Mouse (Mus musculus) embryonic facial prominence, embryonic 12.5 days (tissue): ENCODE measurements at regions not wholly inside any gene's neighbourhood (a gene's known extent, or its start where the extent isn't known, plus 50 kb on each side); places are given as distances from the start of the nearest gene placed in this dataset.

Experiments
- ATAC-seq: fragments of 200-750 bp; cut with Nextera tagmentation; 2 replicates; pipeline ENCODE4 v1.8.0; 2017; ENCODE audit not compliant: insufficient number of reproducible peaks, insufficient read depth, low FRiP score, low TSS enrichment
- H3K27ac ChIP-seq: fragments of 300-500 bp; sonication (generic); 2 replicates; pipeline ENCODE4 v1.5.1; 2016; ENCODE audit warnings: mild to moderate bottlenecking
- H3K27me3 ChIP-seq: fragments of 300-500 bp; sonication (generic); 2 replicates; pipeline ENCODE4 v1.6.1; 2016; ENCODE audit warnings: mild to moderate bottlenecking, moderate library complexity
- H3K36me3 ChIP-seq: fragments of 300-500 bp; sonication (generic); 2 replicates; pipeline ENCODE4 v1.6.1; 2016; ENCODE audit warnings: mild to moderate bottlenecking
- H3K4me1 ChIP-seq: fragments of 300-500 bp; sonication (generic); 2 replicates; pipeline ENCODE4 v1.6.1; 2016
- H3K4me2 ChIP-seq: fragments of 300-500 bp; sonication (generic); replicated peaks from 2 replicates; pipeline ENCODE4 v1.6.1; 2016; ENCODE audit warnings: mild to moderate bottlenecking, moderate library complexity
- H3K4me3 ChIP-seq: fragments of 300-500 bp; sonication (generic); 2 replicates; pipeline ENCODE4 v1.5.1; 2016; ENCODE audit warnings: mild to moderate bottlenecking
- H3K9ac ChIP-seq: fragments of 300-500 bp; sonication (generic); 2 replicates; pipeline ENCODE4 v1.6.1; 2016; ENCODE audit warnings: mild to moderate bottlenecking, moderate library complexity
- H3K9me3 ChIP-seq: fragments of 300-500 bp; sonication (generic); 2 replicates; pipeline ENCODE4 v1.6.1; 2016; ENCODE audit warnings: mild to moderate bottlenecking, moderate library complexity
- WGBS: fragments of 180-500 bp; shearing (Covaris S2); methylation state at CpG from one replicate; pipeline ENCODE4 v1.1.7; 2016; 5-methylcytosine and 5-hydroxymethylcytosine counted together

DNA sequence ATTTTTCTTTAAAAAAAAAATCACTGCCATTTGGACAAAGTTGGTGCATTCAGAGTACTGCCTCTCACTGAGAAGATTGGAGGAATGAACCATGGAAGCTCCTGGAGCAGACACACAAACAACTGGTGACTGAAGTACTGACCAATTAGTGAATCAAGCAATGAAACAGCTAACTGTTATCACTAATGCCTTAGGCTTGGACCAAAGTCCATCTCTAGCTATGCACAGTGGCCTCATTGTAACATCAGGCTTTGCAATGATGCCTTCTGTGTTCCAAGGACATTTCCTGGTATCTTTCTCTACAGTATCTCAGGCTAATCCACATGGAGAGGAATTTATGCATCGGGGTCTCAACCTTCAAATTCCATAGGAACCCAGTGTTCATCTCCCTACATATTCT is 123.2 kb upstream of the Nsun2 start:
- 0 out of 2 replicates have a peak, but pooled peaks cover 4% of the 10 kb centered on the region for H3K9me3 ChIP-seq
- WGBS = 88% methylated on average over 1 of the region's 1 CpGs

DNA sequence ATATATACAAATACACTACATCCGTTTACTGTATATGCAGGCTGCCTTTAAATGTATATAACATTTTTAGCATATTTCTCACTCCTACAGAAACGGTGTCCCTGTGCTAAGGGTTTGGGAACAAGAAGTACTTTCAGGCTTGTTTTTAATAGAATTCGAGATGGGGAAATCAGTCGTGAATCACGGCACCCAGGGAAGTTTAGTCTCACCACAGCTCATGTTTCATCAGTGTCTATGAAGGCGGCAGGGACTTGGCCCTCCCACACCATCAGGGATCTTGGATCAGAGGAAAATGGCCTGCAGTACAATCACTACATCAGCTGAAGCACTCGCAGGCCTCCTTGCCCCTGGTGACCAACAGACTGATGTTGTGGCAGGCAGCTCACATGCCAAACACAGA is 118.7 kb upstream of the Nsun2 start:
- no peak for ATAC-seq

More for the DNA sequence above, 123.2 kb upstream of the Nsun2 start:
- Histone ChIP-seq H3K4me3 (no peak overlapping the region), H3K4me2 (no peak overlapping the region), H3K4me1 (no peaks in the 10 kb centered on the region), H3K27ac (no peak overlapping the region), H3K27me3 (no peaks in the 10 kb centered on the region), H3K9ac (no peak overlapping the region), H3K36me3 (no peaks in the 10 kb centered on the region)
- no peak for ATAC-seq

DNA sequence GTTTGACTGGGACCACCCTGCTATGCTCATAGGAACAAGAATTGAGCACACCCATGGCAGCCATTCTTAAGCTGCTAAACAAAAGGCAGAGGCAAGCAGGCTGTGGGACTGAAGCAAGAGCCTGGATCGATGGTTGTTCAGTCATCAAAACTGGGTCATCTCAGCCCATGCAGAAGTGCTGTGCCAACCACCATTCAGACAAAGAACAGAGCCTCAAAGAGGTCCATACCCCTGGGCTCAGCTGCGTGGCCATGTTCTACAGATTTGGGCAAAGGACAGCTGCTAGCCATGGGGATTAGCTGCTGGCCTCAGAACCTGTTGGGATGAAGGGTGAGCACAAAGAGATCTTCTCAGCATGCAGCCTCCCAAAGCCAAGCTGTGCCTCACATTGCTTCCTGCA is 116.8 kb upstream of the Nsun2 start:
- H3K27me3 ChIP-seq = no peaks in the 10 kb centered on the region
- H3K4me2 ChIP-seq = no peak overlapping the region
- ATAC-seq = no peak
- no peaks in the 10 kb centered on the region for H3K36me3 ChIP-seq
- no peak overlapping the region for H3K4me3 ChIP-seq
- WGBS = 70% methylated on average over 2 of the region's 2 CpGs
- no peak overlapping the region for H3K27ac ChIP-seq
- H3K4me1 ChIP-seq = no peaks in the 10 kb centered on the region
- H3K9ac ChIP-seq = no peak overlapping the region
- H3K9me3 ChIP-seq = 0 out of 2 replicates have a peak, but pooled peaks cover 5% of the 10 kb centered on the region

More for the DNA sequence above, 118.7 kb upstream of the Nsun2 start:
- Histone ChIP-seq H3K4me3 (no peak overlapping the region), H3K4me2 (no peak overlapping the region), H3K9me3 (0 out of 2 replicates have a peak, but pooled peaks cover 2% of the 10 kb centered on the region), H3K36me3 (no peaks in the 10 kb centered on the region), H3K4me1 (no peaks in the 10 kb centered on the region), H3K9ac (no peak overlapping the region), H3K27me3 (no peaks in the 10 kb centered on the region), H3K27ac (no peak overlapping the region)
- 70% methylated on average over 7 of the region's 7 CpGs for WGBS

GRCm38 (mm10) chr13:69417855-69418478 is 115.6 kb upstream of the Nsun2 start:
- 80% methylated on average over 14 of the region's 14 CpGs for WGBS
- Histone ChIP-seq H3K4me1 (no peaks in the 10 kb centered on the region), H3K9ac (no peak overlapping the region), H3K4me3 (no peak overlapping the region), H3K27ac (no peak overlapping the region), H3K4me2 (no peak overlapping the region), H3K36me3 (no peaks in the 10 kb centered on the region), H3K27me3 (no peaks in the 10 kb centered on the region), H3K9me3 (0 out of 2 replicates have a peak, but pooled peaks cover 5% of the 10 kb centered on the region)
- no peak for ATAC-seq

DNA sequence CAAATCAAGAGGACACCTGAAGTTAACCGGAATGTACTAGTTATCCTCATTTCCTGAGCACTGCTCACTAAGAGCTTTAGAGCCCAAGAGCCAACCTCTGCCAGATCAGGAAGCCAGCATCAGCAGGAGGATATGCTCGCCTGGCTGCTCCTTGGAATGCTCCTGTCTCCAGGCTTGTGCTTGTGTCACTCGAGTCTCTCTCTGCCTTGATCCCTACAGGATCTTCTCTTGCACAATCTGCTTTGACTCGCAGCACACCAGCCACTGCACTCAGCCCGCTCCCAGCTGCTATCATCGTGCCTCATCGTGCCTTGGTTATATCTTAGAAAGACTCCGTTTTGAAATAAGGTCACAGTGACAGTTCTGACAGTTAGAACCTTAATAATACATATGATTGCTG is 113.4 kb upstream of the Nsun2 start:
- no peak overlapping the region for H3K27ac ChIP-seq
- 0 out of 2 replicates have a peak, but pooled peaks cover 5% of the 10 kb centered on the region for H3K9me3 ChIP-seq
- H3K4me3 ChIP-seq = no peak overlapping the region
- no peaks in the 10 kb centered on the region for H3K27me3 ChIP-seq
- H3K4me1 ChIP-seq = no peaks in the 10 kb centered on the region
- no peaks in the 10 kb centered on the region for H3K36me3 ChIP-seq
- no peak overlapping the region for H3K9ac ChIP-seq
- whole genome bisulfite sequencing = 89% methylated on average over 8 of the region's 8 CpGs
- H3K4me2 ChIP-seq = no peak overlapping the region
- ATAC-seq = no peak

DNA sequence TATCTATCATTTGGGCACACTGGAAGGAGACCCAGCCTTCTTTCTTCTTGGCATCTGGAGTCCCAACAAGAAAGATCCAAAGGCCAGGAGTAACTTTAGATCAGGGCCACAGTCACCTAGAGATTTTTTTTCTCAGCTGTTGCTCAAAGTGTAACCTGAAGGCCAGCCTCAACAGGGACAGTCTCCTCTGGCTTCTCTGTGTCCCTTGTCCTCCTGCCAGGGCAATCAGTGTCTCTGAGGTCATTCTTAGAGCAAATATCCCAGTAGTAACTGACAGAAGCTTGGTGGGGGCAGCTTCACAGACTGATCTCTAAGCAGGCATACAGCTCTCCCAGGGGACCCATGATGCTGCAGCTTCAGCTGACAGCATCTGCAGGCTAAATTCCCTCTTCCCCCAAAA is 111.6 kb upstream of the Nsun2 start:
- Histone ChIP-seq H3K4me1 (no peaks in the 10 kb centered on the region), H3K27me3 (no peaks in the 10 kb centered on the region), H3K9me3 (0 out of 2 replicates have a peak, but pooled peaks cover 5% of the 10 kb centered on the region), H3K4me3 (no peak overlapping the region), H3K4me2 (no peak overlapping the region), H3K27ac (no peak overlapping the region), H3K36me3 (no peaks in the 10 kb centered on the region), H3K9ac (no peak overlapping the region)
- ATAC-seq = no peak

DNA sequence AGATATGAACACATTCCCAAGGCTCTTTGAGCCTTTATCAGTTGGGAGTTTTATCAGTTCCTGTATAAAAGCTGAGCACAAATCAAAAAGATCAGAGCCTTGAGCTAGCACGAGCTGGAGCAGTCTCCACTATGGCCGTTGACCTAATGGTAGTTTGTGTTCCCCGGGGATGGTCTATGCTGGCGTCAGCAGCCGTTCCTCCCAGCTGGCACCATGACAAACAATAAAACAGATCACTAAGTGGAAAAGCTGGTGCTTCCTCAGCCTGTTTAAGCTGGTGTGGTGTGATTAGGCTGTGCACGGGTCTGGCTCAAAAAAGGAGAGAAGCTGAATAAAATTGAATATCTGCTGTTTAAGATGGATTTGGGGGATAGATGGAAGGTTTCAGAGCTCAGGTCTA is 107.4 kb upstream of the Nsun2 start:
- Histone ChIP-seq H3K9ac (no peak overlapping the region), H3K36me3 (no peaks in the 10 kb centered on the region), H3K27me3 (no peaks in the 10 kb centered on the region), H3K4me3 (no peak overlapping the region), H3K27ac (no peak overlapping the region), H3K4me1 (no peaks in the 10 kb centered on the region), H3K4me2 (no peak overlapping the region), H3K9me3 (no peaks in the 10 kb centered on the region)
- no peak for ATAC-seq
- 54% methylated on average over 6 of the region's 6 CpGs for WGBS

DNA sequence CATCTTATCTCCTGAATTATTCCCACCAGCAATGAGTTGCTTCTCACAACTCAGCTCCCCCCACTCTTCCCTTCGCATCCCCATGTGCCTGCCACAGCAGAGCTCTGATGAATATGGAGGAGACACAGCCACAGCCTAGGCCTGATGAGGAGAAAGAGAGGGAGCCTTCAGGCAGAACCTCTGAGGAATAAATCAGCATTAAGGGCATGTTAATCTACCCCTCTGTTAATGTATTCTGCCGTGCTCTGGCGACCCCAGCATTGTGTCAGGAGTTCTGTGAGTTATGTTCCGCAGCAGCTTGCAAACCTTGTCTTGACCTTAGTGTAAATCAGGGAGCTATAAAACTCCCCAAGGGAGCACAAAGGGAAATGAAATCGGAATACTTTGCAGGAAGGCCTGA is 104.0 kb upstream of the Nsun2 start:
- Histone ChIP-seq H3K9ac (no peak overlapping the region), H3K36me3 (no peaks in the 10 kb centered on the region), H3K9me3 (no peaks in the 10 kb centered on the region), H3K4me2 (no peak overlapping the region), H3K27ac (no peak overlapping the region), H3K27me3 (no peaks in the 10 kb centered on the region), H3K4me3 (no peak overlapping the region), H3K4me1 (no peaks in the 10 kb centered on the region)
- 61% methylated on average over 5 of the region's 5 CpGs for WGBS
- no peak for ATAC-seq

- H3K36me3 ChIP-seq = no peaks in the 10 kb centered on the region
- H3K4me1 ChIP-seq = no peaks in the 10 kb centered on the region
- no peak overlapping the region for H3K27ac ChIP-seq
- ATAC-seq = no peak
- H3K4me3 ChIP-seq = no peak overlapping the region
- no peak overlapping the region for H3K9ac ChIP-seq
- H3K27me3 ChIP-seq = no peaks in the 10 kb centered on the region
- 84% methylated on average over 8 of the region's 8 CpGs for WGBS
- no peak overlapping the region for H3K4me2 ChIP-seq
- H3K9me3 ChIP-seq = no peaks in the 10 kb centered on the region
These were observed 99.9 kb upstream of the Nsun2 start for GRCm38 (mm10) chr13:69433461-69434323.

DNA sequence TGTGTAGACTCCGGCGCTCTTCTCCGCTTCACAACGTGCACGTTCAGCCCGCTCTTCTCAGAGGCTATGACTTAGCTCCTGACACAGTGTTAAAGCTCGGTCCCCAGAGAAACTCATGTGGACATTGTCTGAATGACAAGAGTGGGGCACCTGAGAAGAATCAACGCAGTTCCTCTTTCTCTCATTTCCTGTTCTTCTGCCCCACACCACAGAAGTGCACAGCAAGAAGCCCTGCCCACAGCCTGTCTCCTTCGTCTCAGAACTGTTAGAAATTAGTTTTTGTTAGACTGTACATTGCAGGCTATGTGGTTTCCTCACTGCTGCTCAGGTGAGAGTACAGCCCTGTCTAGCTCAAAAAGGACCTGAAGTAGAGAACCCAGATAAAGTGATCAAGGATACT is 94.1 kb upstream of the Nsun2 start:
- no peaks in the 10 kb centered on the region for H3K4me1 ChIP-seq
- H3K4me3 ChIP-seq = no peak overlapping the region
- no peaks in the 10 kb centered on the region for H3K27me3 ChIP-seq
- no peak overlapping the region for H3K9ac ChIP-seq
- no peak overlapping the region for H3K4me2 ChIP-seq
- no peaks in the 10 kb centered on the region for H3K36me3 ChIP-seq
- H3K9me3 ChIP-seq = no peaks in the 10 kb centered on the region
- no peak for ATAC-seq
- H3K27ac ChIP-seq = no peak overlapping the region
- 89% methylated on average over 9 of the region's 9 CpGs for WGBS

GRCm38 (mm10) chr13:69441798-69442197 is 91.7 kb upstream of the Nsun2 start:
- no peak overlapping the region for H3K4me2 ChIP-seq
- no peaks in the 10 kb centered on the region for H3K9me3 ChIP-seq
- no peaks in the 10 kb centered on the region for H3K36me3 ChIP-seq
- no peaks in the 10 kb centered on the region for H3K27me3 ChIP-seq
- H3K4me1 ChIP-seq = no peaks in the 10 kb centered on the region
- 53% methylated on average over 1 of the region's 1 CpGs for WGBS
- ATAC-seq = no peak
- no peak overlapping the region for H3K4me3 ChIP-seq
- H3K27ac ChIP-seq = no peak overlapping the region
- no peak overlapping the region for H3K9ac ChIP-seq

DNA sequence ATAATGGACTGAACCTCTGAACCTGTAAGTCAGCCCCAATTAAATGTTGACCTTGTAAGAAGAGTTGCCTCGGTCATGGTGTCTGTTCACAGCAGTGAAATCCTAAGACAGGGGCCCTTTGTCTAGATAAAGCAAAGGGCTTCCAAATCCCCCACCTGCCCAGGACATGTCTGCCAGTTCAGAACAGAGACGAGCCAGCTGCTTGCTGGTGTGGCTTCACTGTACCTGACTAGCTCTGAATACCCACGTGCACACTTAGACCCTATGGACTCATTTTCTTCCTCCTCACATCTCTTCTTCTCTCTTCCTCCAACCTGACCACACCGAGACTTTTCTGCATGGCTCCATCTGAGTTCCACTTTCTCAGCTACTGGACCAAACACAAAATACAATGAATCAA is 87.9 kb upstream of the Nsun2 start:
- H3K9ac ChIP-seq = no peak overlapping the region
- H3K4me2 ChIP-seq = no peak overlapping the region
- WGBS = 81% methylated on average over 4 of the region's 4 CpGs
- H3K27ac ChIP-seq = no peak overlapping the region
- ATAC-seq = no peak
- H3K9me3 ChIP-seq = no peaks in the 10 kb centered on the region
- H3K27me3 ChIP-seq = no peaks in the 10 kb centered on the region
- H3K4me3 ChIP-seq = no peak overlapping the region
- H3K4me1 ChIP-seq = no peaks in the 10 kb centered on the region
- no peaks in the 10 kb centered on the region for H3K36me3 ChIP-seq
